Mouse (Mus musculus) heart, adult 2 months (tissue): ENCODE measurements around the gene Rnf126. TPM values are rescaled to one million over a fixed set of nuclear protein-coding genes. Genes with fewer than 3 reads are reported as not detected.

Experiments used
- DNase-seq, 2 experiments: peaks; one replicate each; pipeline ENCODE4 v3.0.0; 2021
- H3K27ac ChIP-seq: fragments of 200-600 bp; 2 replicates; pipeline ENCODE4 v1.8.1; 2022
- H3K27me3 ChIP-seq: fragments of 200-500 bp; 2 replicates; pipeline ENCODE4 v1.6.1; 2012; ENCODE audit warnings: mild to moderate bottlenecking, low read length, inconsistent platforms, mixed read lengths; ENCODE audit not compliant: control insufficient read depth, insufficient read depth
- H3K36me3 ChIP-seq: fragments of 200-500 bp; 2 replicates; pipeline ENCODE4 v1.6.1; 2012; ENCODE audit warnings: low read length, inconsistent platforms; ENCODE audit not compliant: control insufficient read depth, insufficient read depth
- H3K4me1 ChIP-seq: fragments of 200-500 bp; 2 replicates; pipeline ENCODE4 v1.6.1; 2011; ENCODE audit warnings: low read length; ENCODE audit not compliant: control insufficient read depth, insufficient read depth
- H3K4me3 ChIP-seq: fragments of 200-600 bp; 2 replicates; pipeline ENCODE4 v1.8.1; 2022
- H3K79me2 ChIP-seq: fragments of 200-500 bp; replicated peaks from 2 replicates; pipeline ENCODE4 v1.6.1; 2012; ENCODE audit warnings: mild to moderate bottlenecking, inconsistent platforms, low read length, moderate library complexity, mixed read lengths; ENCODE audit not compliant: control insufficient read depth, insufficient read depth
- H3K9ac ChIP-seq: fragments of 200-500 bp; 2 replicates; pipeline ENCODE4 v1.6.1; 2012; ENCODE audit warnings: low read depth, mild to moderate bottlenecking, control low read depth, inconsistent platforms, low read length, mixed read lengths
- CTCF ChIP-seq: fragments of 200-600 bp; IDR thresholded peaks from 2 replicates; pipeline ENCODE4 v1.8.1; 2022; ENCODE audit warnings: antibody characterized with exemption, mild to moderate bottlenecking, moderate library complexity
- EP300 ChIP-seq: fragments of 200-500 bp; IDR thresholded peaks from 2 replicates; pipeline ENCODE4 v1.6.1; 2011; ENCODE audit warnings: low read depth, low read length, control low read depth; ENCODE audit not compliant: insufficient read depth
- POLR2A ChIP-seq: fragments of 200-500 bp; IDR thresholded peaks from 2 replicates; pipeline ENCODE4 v1.6.1; 2011; ENCODE audit warnings: mild to moderate bottlenecking, low read depth, low read length, control low read depth; ENCODE audit not compliant: insufficient read depth
- WGBS: fragments of 180-500 bp; shearing (Covaris S2); methylation state at CpG from one replicate; pipeline ENCODE4 v1.1.7; 2018; 5-methylcytosine and 5-hydroxymethylcytosine counted together
- intact Hi-C: fragments of 180-260 bp; cut with DNase I; formaldehyde crosslinking; loops from one replicate; pipeline ENCODE4 v1.15.1; 2025
- polyA plus RNA-seq: library from polyadenylated mRNA; depleted of rRNA; stranded (reverse); fragments of >200 nt; gene quantifications from 2 replicates; pipeline ENCODE4 v1.2.3, GENCODE M21; 2012
- total RNA-seq, 2 experiments: library from RNA; stranded (reverse); gene quantifications; 2 replicates each; pipeline ENCODE4 v1.2.3; 2021

The Rnf126 gene
- total and polyA plus RNA-seq, 3 experiments, result 22.9 to 48.0 (median 23.6) TPM

DNA sequence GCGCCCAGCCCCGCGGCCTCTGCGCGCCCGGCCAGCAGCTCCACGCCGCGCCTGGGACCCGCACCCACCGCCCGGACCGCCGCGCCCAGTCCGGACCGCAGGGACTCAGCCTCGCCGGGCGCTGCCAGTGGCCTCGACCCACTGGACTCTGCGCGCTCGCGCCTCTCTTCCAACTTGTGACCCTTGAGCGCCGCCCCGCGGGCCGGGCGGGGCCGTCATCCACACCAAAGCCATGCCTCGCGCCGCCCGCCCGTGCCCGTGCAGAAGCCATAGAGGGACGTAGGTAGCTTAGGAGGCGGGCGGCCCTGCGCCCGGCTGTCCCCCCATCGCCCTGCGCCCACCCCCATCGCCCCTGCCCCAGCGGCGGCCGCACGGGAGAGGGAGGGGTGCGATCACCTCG is 31.4 kb downstream of the Rnf126 start:
- Histone ChIP-seq H3K4me1 (no peaks in the 10 kb centered on the region), H3K27me3 (no peaks in the 10 kb centered on the region), H3K27ac (no peak overlapping the region), H3K36me3 (no peaks in the 10 kb centered on the region), H3K9ac (no peak overlapping the region), H3K4me3 (no peak overlapping the region), H3K79me2 (no peaks in the 10 kb centered on the region)
- no peak for TF ChIP-seq CTCF
- no peak for TF ChIP-seq POLR2A
- TF ChIP-seq EP300, result no peak
- intact Hi-C loops, result no loop called here
- no peak for DNase-seq
- WGBS, result 60% methylated on average over 52 of the region's 52 CpGs

DNA sequence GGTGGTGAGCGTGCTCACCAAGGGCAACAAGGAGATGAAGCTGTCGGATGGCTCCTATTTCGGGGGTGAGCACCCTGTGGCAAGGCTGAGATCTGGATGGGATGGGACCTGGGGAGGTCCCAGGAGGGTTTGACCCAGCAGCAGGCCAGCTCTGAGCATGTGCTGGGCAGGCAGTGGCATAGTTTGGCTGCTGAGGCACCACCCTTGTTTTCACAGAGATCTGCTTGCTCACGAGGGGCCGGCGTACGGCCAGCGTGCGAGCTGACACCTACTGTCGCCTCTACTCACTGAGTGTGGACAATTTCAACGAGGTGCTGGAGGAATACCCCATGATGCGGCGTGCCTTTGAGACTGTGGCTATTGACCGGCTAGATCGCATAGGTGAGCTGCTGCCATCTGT is 32.9 kb downstream of the Rnf126 start:
- no peak for TF ChIP-seq CTCF
- no peak for TF ChIP-seq EP300
- no peak for TF ChIP-seq POLR2A
- Histone ChIP-seq H3K27ac (no peak overlapping the region), H3K27me3 (no peaks in the 10 kb centered on the region), H3K36me3 (no peaks in the 10 kb centered on the region), H3K4me3 (no peak overlapping the region), H3K4me1 (peaks cover under 1% of the 10 kb centered on the region; the same call in 1 of the 2 replicates), H3K9ac (no peak overlapping the region), H3K79me2 (no peaks in the 10 kb centered on the region)
- no peak for DNase-seq
- WGBS, result 91% methylated on average over 15 of the region's 15 CpGs
- intact Hi-C loops, result no loop called here

DNA sequence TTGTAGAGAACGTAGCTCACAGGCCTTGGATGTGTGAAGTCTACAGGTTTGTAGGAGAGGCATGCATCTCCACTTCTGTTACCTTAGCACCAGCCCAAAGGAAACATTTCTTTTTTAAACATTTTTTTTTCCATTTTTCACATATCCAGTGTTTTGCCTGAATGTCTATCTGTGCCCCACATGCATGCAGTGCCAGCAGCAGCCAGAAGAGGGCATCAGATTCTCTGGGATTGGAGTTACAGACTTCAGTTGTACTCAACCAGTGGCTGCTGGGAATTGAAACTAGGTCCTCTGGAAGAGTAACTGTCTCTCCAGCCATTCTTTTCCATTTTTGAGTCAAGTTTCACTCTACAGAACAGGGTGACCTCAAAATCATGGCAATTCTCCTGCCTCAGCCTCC is 34.3 kb downstream of the Rnf126 start:
- no peak for DNase-seq
- no peak overlapping the region for H3K27ac ChIP-seq
- intact Hi-C loops, result no loop called here

DNA sequence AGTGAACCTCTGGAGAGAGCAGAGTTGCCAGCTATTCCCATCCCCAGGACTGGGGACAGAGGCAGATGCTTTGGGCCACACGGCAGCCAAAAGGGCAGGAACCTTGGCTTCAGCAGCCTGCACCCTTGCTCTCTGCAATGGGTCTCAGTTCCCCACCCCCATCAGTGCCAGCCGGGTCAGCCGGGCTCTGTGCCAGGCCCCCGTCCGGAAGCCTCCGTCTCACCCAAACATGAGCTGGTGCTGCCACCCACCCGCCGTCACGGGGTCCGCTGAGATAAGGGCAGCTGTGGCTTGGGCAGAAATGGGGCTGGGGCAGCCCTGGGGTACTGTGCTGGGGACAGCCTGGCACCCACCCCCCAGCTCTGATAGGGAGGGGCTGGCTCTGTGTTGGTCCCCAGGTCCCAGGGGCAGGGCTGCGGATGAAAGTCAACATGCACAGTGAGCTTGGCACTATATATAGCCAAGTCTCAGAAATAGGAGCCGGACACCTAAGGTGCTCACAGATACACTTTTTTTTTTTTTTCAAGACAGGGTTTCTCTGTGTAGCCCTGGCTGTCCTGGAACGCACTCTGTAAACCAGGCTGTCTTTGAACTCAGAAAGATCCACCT is 37.3 kb downstream of the Rnf126 start:
- Histone ChIP-seq H3K4me3 (no peak overlapping the region), H3K27me3 (no peaks in the 10 kb centered on the region), H3K36me3 (no peaks in the 10 kb centered on the region), H3K27ac (peak overlapping the region; percentile 31), H3K79me2 (no peaks in the 10 kb centered on the region), H3K9ac (peak overlapping the region; percentile 26), H3K4me1 (peaks cover 5% of the 10 kb centered on the region; the same call in 1 of the 2 replicates)
- 40% methylated on average over 13 of the region's 13 CpGs for WGBS
- intact Hi-C loops, result no loop called here
- TF ChIP-seq CTCF (no peak), POLR2A (no peak), EP300 (0 out of 2 replicates have a peak, but pooled peaks have one; percentile 32)
- DNase-seq, result peak; percentile 58 to 60

More for the DNA sequence above, 34.3 kb downstream of the Rnf126 start:
- no peaks in the 10 kb centered on the region for H3K36me3 ChIP-seq
- no peak overlapping the region for H3K4me3 ChIP-seq
- no peaks in the 10 kb centered on the region for H3K79me2 ChIP-seq
- H3K27me3 ChIP-seq, result no peaks in the 10 kb centered on the region
- 79% methylated on average over 1 of the region's 1 CpGs for WGBS
- no peak overlapping the region for H3K9ac ChIP-seq
- TF ChIP-seq POLR2A (no peak), CTCF (peak; percentile 73)
- H3K4me1 ChIP-seq, result peaks cover 5% of the 10 kb centered on the region; the same call in 1 of the 2 replicates

DNA sequence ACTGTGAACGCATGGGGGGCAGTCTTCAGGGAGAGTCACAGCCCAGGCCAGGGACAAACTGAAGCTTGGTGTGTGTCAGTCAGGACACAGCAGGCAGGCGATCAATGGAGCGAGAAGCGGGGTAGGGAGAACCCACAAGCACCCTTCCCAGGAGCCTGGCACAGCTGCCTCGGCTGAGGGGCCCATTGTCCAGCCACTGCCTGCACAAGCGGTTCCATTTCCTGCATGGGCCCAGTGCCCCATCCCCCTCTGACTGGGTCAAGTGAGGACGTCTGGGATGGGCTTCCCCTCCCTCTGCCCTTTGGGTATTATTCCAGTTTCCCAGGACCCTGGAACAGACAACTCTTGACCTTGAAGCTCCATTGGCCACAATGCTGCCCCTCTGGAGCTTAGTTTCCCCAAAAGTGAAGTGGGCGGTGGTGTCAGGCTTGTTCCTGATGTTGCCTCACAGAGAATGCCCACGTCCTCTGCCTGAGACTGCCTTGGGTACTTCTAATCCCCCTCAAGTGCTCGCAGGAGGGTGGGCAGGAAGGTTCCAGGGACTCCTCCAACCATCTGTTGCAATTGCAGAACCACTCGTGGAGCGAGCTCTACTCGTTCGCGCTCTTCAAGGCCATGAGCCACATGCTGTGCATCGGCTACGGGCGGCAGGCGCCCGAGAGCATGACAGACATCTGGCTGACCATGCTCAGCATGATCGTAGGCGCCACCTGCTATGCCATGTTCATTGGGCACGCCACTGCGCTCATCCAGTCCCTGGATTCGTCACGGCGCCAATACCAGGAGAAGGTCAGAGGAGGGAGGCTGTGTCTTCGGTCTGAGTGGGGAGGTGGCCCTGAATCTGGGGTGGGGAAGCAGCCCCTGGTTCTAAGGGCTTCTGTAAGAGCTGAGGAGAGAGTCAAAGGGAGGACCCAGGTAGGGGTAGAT is 38.2 kb downstream of the Rnf126 start:
- TF ChIP-seq CTCF, result no peak
- TF ChIP-seq EP300, result no peak
- TF ChIP-seq POLR2A, result no peak
- intact Hi-C loops, result no loop called here
- H3K27ac ChIP-seq, result 0 out of 2 replicates have a peak overlapping the region, but pooled peaks have one; percentile 4
- no peak for DNase-seq
- no peaks in the 10 kb centered on the region for H3K79me2 ChIP-seq
- H3K9ac ChIP-seq, result no peak overlapping the region
- 63% methylated on average over 28 of the region's 28 CpGs for WGBS
- no peaks in the 10 kb centered on the region for H3K27me3 ChIP-seq
- no peaks in the 10 kb centered on the region for H3K36me3 ChIP-seq
- no peak overlapping the region for H3K4me3 ChIP-seq
- H3K4me1 ChIP-seq, result peaks cover 5% of the 10 kb centered on the region; the same call in 1 of the 2 replicates

DNA sequence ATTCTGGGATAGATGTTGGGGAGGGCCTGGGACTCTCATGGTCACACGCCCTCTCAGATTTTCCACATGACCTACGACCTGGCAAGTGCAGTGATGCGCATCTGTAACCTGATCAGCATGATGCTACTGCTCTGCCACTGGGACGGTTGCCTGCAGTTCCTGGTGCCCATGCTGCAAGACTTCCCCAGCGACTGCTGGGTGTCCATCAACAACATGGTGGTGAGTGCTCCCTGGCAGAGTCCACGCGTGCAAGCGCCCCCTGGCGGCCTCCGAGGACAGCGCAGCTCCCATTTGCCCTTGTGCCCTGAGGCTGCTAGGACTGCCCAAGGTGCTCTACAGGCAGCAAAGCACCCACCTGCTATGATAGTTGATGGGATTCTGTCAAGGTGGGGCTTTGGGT is 40.7 kb downstream of the Rnf126 start:
- no peak for DNase-seq
- Histone ChIP-seq H3K9ac (no peak overlapping the region), H3K79me2 (no peaks in the 10 kb centered on the region), H3K4me3 (no peak overlapping the region), H3K27ac (no peak overlapping the region), H3K36me3 (no peaks in the 10 kb centered on the region), H3K27me3 (no peaks in the 10 kb centered on the region), H3K4me1 (peaks cover 7% of the 10 kb centered on the region; the same call in 1 of the 2 replicates)
- intact Hi-C loops, result no loop called here
- no peak for TF ChIP-seq POLR2A
- TF ChIP-seq CTCF, result peak; percentile 65
- WGBS, result 38% methylated on average over 11 of the region's 11 CpGs
